Mouse (Mus musculus): Measurements from ENCODE around the gene Hmgcr.

DNA sequence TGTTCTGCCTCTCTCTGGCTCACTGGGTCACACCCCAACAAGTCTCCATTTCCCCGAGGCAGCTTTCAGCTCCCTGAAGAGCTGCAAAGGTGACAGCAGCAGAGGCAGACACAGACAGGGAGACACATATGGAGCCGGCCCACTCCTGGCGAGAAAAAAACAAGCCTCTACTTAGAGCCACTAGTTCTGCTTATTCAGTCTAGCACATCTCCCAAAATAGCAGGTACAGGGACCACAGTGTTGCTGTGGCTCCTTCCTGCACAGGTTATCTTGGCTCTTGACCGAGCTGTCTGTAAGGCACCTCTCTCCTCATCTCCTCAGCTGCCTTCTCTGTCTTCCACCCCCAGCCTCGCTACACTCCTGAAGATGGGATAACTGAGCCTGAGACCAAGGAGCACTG is 14.0 kb upstream of the Hmgcr start:
- no peak for TF ChIP-seq CTCF (IDR thresholded peaks at IDR 0.05; ENCODE audit: insufficient read depth, low read length)
- no peak for TF ChIP-seq POLR2A (IDR thresholded peaks at IDR 0.05; ENCODE audit: borderline replicate concordance, extremely low read depth, low read depth, low read length)
